Mouse (Mus musculus) MN1 (cell line): ENCODE measurements at regions not wholly inside any gene's neighbourhood (a gene's known extent, or its start where the extent isn't known, plus 50 kb on each side); places are given as distances from the start of the nearest gene placed in this dataset.
A peak's percentile ranks its signal among the peaks of the same experiment; 100 is the strongest.

ENCODE experiments used
- DNase-seq: peaks from one replicate; pipeline ENCODE4 v3.0.0-alpha.2; 2016; ENCODE audit warnings: low spot score

DNA sequence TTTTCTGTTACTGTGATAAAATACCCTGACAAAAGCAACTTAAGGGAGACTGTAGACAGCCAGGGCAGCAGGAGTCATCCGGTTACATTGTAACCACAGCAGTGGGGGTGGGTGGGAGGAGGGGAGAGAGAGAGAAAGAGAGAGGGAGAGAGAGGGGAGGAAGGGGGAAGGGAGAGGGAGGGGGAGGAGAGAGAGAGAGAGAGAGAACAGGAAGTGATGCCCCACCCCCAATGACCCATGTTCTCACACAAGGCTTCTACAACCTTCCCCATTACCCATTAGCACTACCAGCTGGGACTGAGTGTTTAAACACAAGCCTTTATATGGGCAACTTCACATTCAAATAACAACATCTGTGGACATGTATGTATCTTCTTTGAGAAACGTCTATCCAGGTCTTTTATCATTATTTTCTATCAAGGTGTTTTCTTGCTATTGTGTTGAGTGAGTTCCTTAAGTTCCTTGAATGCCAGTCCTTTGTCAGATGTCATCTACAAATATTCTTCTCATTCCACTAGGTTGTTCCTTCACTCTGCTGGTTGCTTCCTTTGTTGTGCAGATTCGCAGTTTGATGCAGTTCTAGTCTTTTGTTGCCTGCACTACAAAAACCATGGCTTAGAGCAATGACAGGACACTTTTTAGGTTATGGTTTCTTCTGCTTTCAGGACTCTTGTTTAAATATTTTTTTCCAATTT lies 274.7 kb upstream of the Ddx18 start:
- no peak for DNase-seq

DNA sequence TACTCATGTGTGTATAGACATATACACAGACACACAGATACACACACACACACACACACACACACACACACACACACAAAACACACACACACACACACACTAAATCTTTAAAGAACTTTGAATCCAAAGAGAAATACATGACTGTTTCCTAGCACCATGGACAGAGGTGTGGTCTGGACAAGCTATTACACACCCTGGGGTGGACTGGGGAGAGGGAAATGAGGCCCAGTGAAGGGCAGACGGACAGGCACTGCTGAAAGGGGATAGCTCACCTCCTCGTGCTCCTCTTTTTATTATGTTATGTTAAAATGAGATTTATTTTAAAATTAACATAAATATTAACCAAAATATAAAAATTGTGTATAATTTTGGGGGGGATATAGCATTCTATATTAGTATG lies 265.8 kb upstream of the Ddx18 start:
- DNase-seq, result no peak

- peak; percentile 31 for DNase-seq
Measured at GRCm38 (mm10) chr1:121830242-121830641, 262.5 kb upstream of the Ddx18 start.

DNA sequence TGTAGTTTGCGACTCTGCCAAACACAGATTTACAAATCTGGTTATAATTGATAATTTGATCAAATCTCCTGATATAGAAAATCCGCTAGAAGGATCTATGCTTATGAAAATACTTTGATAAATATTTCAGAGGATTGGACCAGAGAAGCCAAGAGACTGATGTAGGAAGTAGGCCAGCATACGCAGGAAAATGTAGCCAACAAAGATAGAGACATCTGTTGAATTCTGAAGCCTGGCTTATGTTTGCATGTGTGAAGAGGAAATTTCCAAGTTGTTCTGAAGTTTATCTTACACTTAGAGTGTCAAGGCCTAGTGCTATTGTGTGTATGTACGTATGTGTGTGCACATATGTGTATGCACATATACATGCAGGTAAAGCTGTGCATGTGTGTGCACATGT lies 255.2 kb upstream of the Ddx18 start:
- no peak for DNase-seq

DNA sequence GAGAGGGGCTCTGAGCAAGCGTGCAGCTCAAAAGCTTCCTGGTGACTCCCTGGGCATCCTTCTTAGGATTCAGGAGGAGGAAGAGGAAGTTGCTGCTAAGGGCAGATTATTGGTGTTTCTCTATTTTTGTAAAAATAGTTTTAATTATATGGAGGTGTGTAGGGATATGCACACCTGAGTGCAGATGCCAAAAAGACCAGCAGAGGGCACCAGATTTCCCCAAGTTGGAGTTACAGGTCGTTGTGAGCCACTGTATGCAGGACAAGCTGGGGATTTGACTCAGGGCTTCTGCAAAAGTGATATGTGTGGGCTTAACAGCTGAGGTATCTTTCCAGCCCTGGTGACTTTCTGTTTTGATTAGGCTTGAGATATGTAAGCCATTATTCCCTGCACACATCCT lies 235.5 kb upstream of the Ddx18 start:
- no peak for DNase-seq

DNA sequence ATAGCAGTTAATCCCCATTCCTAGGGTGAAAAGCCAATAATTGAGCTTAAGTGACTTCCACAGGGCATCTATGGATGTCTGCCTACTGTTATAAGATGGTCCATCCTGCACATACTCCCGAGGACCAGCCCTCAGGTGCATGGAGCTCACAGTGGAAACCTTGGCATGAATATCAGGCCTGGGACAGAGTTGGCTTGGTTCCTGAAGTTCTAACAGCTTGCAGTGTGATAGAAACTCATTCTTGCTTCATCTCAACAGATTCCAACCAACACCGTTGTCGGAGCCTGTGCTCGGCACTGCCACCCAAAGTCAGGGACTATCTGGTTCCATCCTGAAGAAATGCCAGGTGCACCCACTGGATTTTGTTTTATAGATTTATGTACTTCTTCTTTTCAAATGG lies 234.7 kb upstream of the Ddx18 start:
- peak; percentile 71 for DNase-seq

- no peak for DNase-seq
Measured at GRCm38 (mm10) chr1:121798502-121798901, 230.7 kb upstream of the Ddx18 start.

DNA sequence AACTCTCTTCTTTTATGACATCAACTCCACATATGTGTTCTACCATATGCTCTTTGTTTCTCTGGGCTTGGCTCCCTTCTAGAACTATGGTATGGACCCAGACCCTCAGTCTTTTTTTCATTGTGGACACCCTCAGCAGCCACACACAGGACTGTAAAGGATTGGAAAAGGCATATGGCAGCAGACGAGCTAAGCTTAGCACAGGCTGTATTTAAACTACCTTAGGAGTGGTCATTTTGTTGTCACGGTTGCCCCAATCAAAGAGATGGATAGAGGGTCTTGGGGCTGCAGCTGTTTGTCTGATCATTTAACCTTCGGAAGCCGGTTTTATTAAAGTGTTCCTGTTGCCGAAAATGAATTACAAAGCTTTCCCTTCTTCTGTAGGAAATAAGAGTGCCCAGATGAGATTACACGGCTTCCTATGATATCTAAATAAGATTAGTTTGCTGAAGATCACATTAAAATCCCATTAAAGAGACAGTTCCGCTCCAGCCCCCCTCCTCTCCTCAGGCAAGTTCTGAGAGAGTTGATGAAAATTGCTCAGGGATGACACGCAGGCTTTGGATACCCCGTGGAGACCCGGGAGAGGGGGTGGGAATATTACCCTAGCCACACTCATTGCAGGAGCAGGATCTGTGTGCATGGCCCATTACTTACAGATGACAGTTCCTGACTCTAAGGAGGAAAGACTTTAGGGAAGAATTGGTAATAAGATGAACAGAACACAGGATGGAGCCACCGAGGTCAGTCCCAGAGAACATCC lies 227.4 kb upstream of the Ddx18 start:
- peak; percentile 83 for DNase-seq

- no peak for DNase-seq
Measured at GRCm38 (mm10) chr1:121785631-121786030, 217.8 kb upstream of the Ddx18 start.

DNA sequence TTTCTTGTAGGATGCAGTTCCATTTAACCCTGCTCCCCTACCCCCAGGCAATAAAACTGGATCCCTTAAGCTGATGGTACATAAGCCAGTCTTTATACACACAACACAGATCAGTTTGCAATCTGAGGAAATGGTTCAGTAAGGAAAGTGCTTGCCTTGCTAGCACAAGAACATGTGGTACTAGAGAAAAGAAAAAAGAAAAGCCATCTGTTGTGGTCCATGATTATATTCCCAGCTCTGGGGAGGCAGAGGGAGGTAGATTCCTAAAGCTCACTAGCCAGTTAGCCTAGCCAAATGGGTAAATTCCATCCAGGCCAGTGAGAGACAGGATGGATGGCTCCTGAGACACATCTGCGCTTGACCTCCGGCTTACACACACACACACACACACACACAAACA lies 206.2 kb upstream of the Ddx18 start:
- no peak for DNase-seq

DNA sequence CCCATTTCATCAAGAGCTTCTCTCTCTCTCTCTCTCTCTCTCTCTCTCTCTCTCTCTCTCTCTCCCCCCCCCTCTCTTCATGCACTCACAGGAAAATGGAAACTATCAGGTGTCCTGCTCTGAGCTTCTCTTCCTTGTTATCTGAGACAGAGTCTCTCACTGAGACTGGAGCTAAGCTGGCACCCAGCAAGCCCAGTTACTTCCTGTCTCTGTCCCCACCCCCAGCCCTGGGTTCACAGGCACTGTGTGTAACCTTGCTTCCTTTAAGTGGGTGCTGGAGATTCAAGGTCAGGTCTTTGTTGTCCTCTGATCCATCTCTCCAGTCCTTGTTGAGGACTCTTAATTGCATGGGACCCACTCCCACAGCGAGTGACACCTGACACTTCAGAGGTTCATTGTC lies 203.7 kb upstream of the Ddx18 start:
- peak; percentile 14 for DNase-seq

DNA sequence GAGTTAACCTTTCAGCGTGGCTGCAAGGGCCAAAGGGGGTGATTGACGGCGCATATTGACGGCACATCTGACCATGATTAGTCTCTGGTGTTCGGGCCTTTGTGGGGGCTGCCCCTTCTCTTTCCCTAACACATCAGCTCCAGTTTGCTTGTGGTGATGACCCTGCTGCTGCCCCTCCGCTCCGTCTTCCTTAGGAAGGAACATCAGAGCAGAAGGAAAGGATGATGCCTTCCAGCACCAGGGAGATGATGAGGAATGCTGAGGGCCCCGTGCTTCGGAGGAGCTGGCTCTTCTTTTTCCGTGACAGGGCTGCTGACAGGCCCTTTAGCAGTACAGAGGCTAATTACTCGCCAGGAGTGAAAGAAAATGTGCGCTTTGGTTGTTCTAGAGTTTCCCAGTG lies 203.1 kb upstream of the Ddx18 start:
- DNase-seq, result no peak

DNA sequence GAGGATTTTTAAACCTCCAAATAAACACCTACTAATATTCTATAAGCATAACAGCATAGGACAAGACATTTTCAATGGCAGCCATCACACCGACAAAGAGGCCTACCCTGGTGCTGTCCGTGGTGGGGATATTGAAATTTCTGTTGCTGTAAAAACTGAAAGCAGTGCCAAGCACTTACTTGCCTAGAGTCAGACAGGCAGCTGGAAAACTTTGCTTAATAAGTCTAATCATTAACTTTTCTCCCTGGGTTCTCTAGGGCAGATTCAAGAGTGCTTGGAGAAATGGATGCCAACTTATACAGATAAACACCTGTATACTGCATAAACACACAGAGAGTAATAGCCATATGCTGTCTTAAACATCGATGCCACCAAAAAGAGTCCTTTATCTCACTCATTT lies 192.3 kb upstream of the Ddx18 start:
- no peak for DNase-seq

- no peak for DNase-seq
Measured at GRCm38 (mm10) chr1:121745181-121745580, 177.4 kb upstream of the Ddx18 start.

GRCm38 (mm10) chr1:121735113-121735719 lies 167.4 kb upstream of the Ddx18 start:
- DNase-seq, result no peak

DNA sequence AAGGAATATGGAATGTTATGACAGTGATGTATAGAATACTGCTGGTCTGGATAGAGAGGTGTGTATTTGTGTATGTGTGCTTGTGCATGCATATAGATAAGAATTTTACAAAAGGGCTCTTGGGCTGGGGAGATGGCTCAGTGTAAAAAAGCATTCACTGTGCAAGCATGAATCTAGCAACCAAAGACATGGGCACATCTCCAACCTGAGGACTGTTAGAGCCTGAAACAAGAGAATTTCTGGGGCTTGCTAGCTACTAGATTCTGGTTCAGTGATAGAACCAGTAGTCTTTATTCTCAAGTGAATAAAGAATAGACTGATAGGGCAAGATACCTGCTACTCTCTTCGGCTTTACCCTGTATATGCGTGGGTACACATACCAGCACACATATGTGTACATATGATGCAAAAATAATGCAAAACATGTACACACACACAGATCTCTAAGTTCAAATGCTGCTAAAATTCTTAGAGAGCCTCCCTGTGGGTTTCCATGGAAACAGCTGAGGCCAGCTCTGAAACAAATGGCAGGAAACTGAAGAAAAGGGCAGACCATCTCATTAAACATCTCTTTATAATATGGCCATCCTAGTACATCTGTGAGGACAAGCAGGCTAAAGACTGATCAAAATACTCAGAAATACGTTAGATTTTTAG lies 166.8 kb upstream of the Ddx18 start:
- no peak for DNase-seq

GRCm38 (mm10) chr1:121709317-121709860 lies 141.6 kb upstream of the Ddx18 start:
- DNase-seq, result no peak

- no peak for DNase-seq
Measured at GRCm38 (mm10) chr1:121708301-121708700, 140.5 kb upstream of the Ddx18 start.

DNA sequence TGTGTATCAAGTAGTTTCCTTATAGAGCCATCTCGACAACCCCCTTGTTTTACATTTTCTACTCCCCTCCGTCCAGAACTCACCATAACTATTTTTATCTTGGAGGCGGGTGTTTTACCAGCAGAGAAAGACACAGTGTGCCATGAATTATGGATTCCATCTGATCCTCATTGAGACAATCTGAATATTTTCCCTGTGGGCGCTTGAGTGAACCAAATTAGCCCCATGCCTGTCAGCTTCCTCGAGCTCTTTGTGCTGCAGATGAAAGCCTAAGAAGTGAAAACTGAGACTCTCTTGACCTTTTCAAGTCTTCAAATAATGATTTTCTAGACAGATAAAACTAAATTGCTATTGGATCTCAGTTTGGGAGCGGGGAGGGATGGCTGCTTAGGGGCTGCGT lies 134.0 kb upstream of the Ddx18 start:
- DNase-seq, result no peak

DNA sequence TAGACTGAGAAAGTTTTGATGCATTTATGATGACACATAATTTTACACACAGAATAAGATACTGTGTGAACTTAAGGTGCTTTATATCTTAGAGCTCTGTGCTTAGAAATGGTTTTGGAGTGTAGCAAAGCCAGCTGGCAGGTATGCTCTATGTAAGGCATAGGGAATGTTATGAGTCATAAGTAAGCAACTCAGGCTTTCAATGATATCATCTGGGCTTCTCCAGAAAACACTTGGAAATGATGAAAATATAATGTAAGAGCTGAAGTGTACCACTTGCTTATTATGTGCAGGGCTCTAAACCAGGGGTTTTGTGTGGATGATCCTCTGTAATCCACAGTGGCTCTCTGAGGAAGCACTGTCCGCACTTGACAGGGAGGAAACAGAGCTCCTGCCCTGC lies 86.1 kb upstream of the Ddx18 start:
- peak; percentile 71 for DNase-seq

- no peak for DNase-seq
Measured at GRCm38 (mm10) chr1:121650071-121650470, 82.3 kb upstream of the Ddx18 start.

DNA sequence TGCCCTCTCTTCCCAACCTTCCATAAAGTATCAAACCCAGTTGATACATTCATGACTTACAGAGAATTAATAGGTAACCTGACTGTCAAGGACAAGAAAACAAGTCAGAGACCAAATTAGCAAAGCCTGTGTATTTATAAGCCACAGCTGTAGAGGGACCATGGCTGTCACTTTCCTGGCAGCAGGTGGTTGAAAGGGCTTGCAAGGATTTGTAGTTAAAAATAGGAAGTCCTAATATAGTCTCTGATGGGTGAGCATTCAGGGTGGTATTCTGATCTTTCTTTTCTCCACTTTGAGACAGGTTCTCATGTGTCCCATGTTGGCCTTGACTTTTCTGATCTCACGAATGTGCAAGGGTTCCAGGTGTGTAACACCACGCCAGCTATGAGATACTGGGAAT lies 63.7 kb upstream of the Ddx18 start:
- DNase-seq, result no peak

DNA sequence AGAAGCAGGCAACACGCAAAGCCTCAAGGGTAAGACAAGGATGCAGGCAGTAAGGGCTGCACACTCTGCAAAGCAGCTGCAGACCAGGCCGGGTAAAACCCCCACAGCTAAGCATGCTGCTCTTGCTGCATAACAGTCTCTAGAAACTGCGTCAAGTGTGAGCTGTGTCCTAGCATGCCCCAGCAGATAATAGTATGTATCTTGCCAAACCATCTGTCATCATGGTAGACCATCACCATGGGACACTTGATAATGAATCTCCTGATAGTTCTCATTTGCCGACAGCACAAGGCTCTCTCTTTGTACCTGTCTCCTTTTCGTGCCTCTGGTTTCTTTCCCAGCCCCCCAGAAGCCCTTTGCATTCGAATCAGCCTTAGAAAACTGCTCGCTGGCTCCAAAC lies 52.5 kb upstream of the Ddx18 start:
- no peak for DNase-seq
